Mouse (Mus musculus): ENCODE measurements around the gene Ier5l. TPM values are rescaled to one million over a fixed set of nuclear protein-coding genes. Genes with fewer than 3 reads are reported as not detected.

Gene Ier5l
- polyA plus RNA-seq, 1 experiment from 2014 or later = 2.9 TPM

- WGBS = 81% methylated on average over 4 of the region's 4 CpGs
- H3K27ac ChIP-seq = no peak overlapping the region
- H3K4me2 ChIP-seq = no peak overlapping the region
- H3K36me3 ChIP-seq = no peaks in the 10 kb centered on the region
- no peak for ATAC-seq (ENCODE audit: low FRiP score)
- no peak overlapping the region for H3K9ac ChIP-seq
- no peaks in the 10 kb centered on the region for H3K9me3 ChIP-seq
- H3K4me1 ChIP-seq (replicated peaks) = peaks cover 64% of the 10 kb centered on the region
- peaks cover 2% of the 10 kb centered on the region; the same call in 1 of the 2 replicates for H3K27me3 ChIP-seq
- no peak overlapping the region for H3K4me3 ChIP-seq
These were observed 7.2 kb downstream of the Ier5l start for GRCm38 (mm10) chr2:30466787-30467186.

GRCm38 (mm10) chr2:30464411-30464810, 9.6 kb downstream of the Ier5l start:
- Histone ChIP-seq H3K9ac (peak overlapping the region; percentile 43; the same call in 1 of the 2 replicates), H3K4me3 (peak overlapping the region; percentile 22), H3K27ac (0 out of 2 replicates have a peak overlapping the region, but pooled peaks have one; percentile 48), H3K36me3 (no peaks in the 10 kb centered on the region), H3K9me3 (no peaks in the 10 kb centered on the region), H3K4me1 (replicated peaks) (peaks cover 45% of the 10 kb centered on the region), H3K4me2 (peak overlapping the region; percentile 47), H3K27me3 (peaks cover 2% of the 10 kb centered on the region; the same call in 1 of the 2 replicates)
- 80% methylated on average over 5 of the region's 5 CpGs for WGBS
- no peak for ATAC-seq (ENCODE audit: low FRiP score)

GRCm38 (mm10) chr2:30463904-30464330, 10.1 kb downstream of the Ier5l start:
- Histone ChIP-seq H3K27me3 (peaks cover 2% of the 10 kb centered on the region; the same call in 1 of the 2 replicates), H3K36me3 (no peaks in the 10 kb centered on the region), H3K4me2 (peak overlapping the region; percentile 47), H3K4me3 (peak overlapping the region; percentile 22), H3K9me3 (no peaks in the 10 kb centered on the region), H3K27ac (peak overlapping the region; percentile 48), H3K4me1 (replicated peaks) (peaks cover 40% of the 10 kb centered on the region), H3K9ac (peak overlapping the region; percentile 43; the same call in 1 of the 2 replicates)
- WGBS = 4% methylated on average over 9 of the region's 9 CpGs
- ATAC-seq (ENCODE audit: low FRiP score) = peak; percentile 77

- Histone ChIP-seq H3K9ac (peak overlapping the region; percentile 43; the same call in 1 of the 2 replicates), H3K4me3 (peak overlapping the region; percentile 22; the same call in 1 of the 2 replicates), H3K27ac (peak overlapping the region; percentile 48; the same call in 1 of the 2 replicates), H3K27me3 (peaks cover 2% of the 10 kb centered on the region; the same call in 1 of the 2 replicates), H3K36me3 (no peaks in the 10 kb centered on the region), H3K4me1 (replicated peaks) (peaks cover 35% of the 10 kb centered on the region), H3K9me3 (no peaks in the 10 kb centered on the region), H3K4me2 (peak overlapping the region; percentile 47)
- WGBS = 31% methylated on average over 5 of the region's 5 CpGs
- no peak for ATAC-seq (ENCODE audit: low FRiP score)
These were observed 10.7 kb downstream of the Ier5l start for GRCm38 (mm10) chr2:30463341-30463761.

- 87% methylated on average over 6 of the region's 6 CpGs for WGBS
These were observed 14.8 kb downstream of the Ier5l start for GRCm38 (mm10) chr2:30459241-30459640.

GRCm38 (mm10) chr2:30458349-30458748, 15.7 kb downstream of the Ier5l start:
- Histone ChIP-seq H3K4me1 (replicated peaks) (peaks cover 14% of the 10 kb centered on the region), H3K9me3 (no peaks in the 10 kb centered on the region), H3K27me3 (no peaks in the 10 kb centered on the region), H3K4me3 (no peak overlapping the region), H3K27ac (no peak overlapping the region), H3K36me3 (no peaks in the 10 kb centered on the region; the same call in 1 of the 2 replicates), H3K9ac (no peak overlapping the region), H3K4me2 (no peak overlapping the region)
- no peak for ATAC-seq (ENCODE audit: low FRiP score)
- 89% methylated on average over 6 of the region's 6 CpGs for WGBS

More at GRCm38 (mm10) chr2:30459241-30459640, 14.8 kb downstream of the Ier5l start:
- H3K27ac ChIP-seq = no peak overlapping the region
- no peaks in the 10 kb centered on the region for H3K9me3 ChIP-seq
- H3K4me2 ChIP-seq = no peak overlapping the region
- H3K27me3 ChIP-seq = no peaks in the 10 kb centered on the region
- no peak overlapping the region for H3K4me3 ChIP-seq
- ATAC-seq (ENCODE audit: low FRiP score) = no peak
- peaks cover 23% of the 10 kb centered on the region for H3K4me1 ChIP-seq (replicated peaks)
- no peaks in the 10 kb centered on the region; the same call in 1 of the 2 replicates for H3K36me3 ChIP-seq
- H3K9ac ChIP-seq = no peak overlapping the region

GRCm38 (mm10) chr2:30456104-30456980, 17.7 kb downstream of the Ier5l start:
- Histone ChIP-seq H3K4me3 (no peak overlapping the region), H3K4me2 (no peak overlapping the region), H3K9ac (peak overlapping the region; percentile 26; the same call in 1 of the 2 replicates), H3K27ac (peak overlapping the region; percentile 77), H3K4me1 (replicated peaks) (peaks cover 11% of the 10 kb centered on the region), H3K27me3 (no peaks in the 10 kb centered on the region), H3K36me3 (no peaks in the 10 kb centered on the region; the same call in 1 of the 2 replicates), H3K9me3 (no peaks in the 10 kb centered on the region)
- ATAC-seq (ENCODE audit: low FRiP score) = no peak
- WGBS = 73% methylated on average over 13 of the region's 13 CpGs

- ATAC-seq (ENCODE audit: low FRiP score) = no peak
- Histone ChIP-seq H3K4me2 (no peak overlapping the region), H3K36me3 (peaks cover 11% of the 10 kb centered on the region), H3K27ac (no peak overlapping the region), H3K27me3 (no peaks in the 10 kb centered on the region), H3K9me3 (no peaks in the 10 kb centered on the region; the same call in 1 of the 2 replicates), H3K9ac (no peak overlapping the region), H3K4me1 (replicated peaks) (peaks cover 11% of the 10 kb centered on the region), H3K4me3 (no peak overlapping the region)
- 87% methylated on average over 5 of the region's 5 CpGs for WGBS
These were observed 19.4 kb downstream of the Ier5l start for GRCm38 (mm10) chr2:30454587-30454986.

- H3K36me3 ChIP-seq = peaks cover 18% of the 10 kb centered on the region
- H3K4me2 ChIP-seq = no peak overlapping the region
- H3K9ac ChIP-seq = peak overlapping the region; percentile 13; the same call in 1 of the 2 replicates
- 93% methylated on average over 3 of the region's 3 CpGs for WGBS
- no peaks in the 10 kb centered on the region; the same call in 1 of the 2 replicates for H3K9me3 ChIP-seq
- H3K27ac ChIP-seq = no peak overlapping the region; the same call in 1 of the 2 replicates
- no peak overlapping the region for H3K4me3 ChIP-seq
- H3K27me3 ChIP-seq = no peaks in the 10 kb centered on the region
- ATAC-seq (ENCODE audit: low FRiP score) = no peak
- peaks cover 11% of the 10 kb centered on the region for H3K4me1 ChIP-seq (replicated peaks)
These were observed 20.4 kb downstream of the Ier5l start for GRCm38 (mm10) chr2:30453570-30453969.

GRCm38 (mm10) chr2:30451525-30451924, 22.5 kb downstream of the Ier5l start:
- H3K9ac ChIP-seq = no peak overlapping the region
- no peak for ATAC-seq (ENCODE audit: low FRiP score)
- H3K4me2 ChIP-seq = no peak overlapping the region
- H3K36me3 ChIP-seq = peaks cover 34% of the 10 kb centered on the region
- no peaks in the 10 kb centered on the region for H3K27me3 ChIP-seq
- WGBS = 93% methylated on average over 3 of the region's 3 CpGs
- H3K4me3 ChIP-seq = no peak overlapping the region
- no peaks in the 10 kb centered on the region; the same call in 1 of the 2 replicates for H3K9me3 ChIP-seq
- peaks cover 6% of the 10 kb centered on the region for H3K4me1 ChIP-seq (replicated peaks)
- no peak overlapping the region for H3K27ac ChIP-seq

GRCm38 (mm10) chr2:30450530-30450929, 23.5 kb downstream of the Ier5l start:
- Histone ChIP-seq H3K9me3 (no peaks in the 10 kb centered on the region; the same call in 1 of the 2 replicates), H3K27ac (no peak overlapping the region), H3K9ac (no peak overlapping the region), H3K4me1 (replicated peaks) (peaks cover 3% of the 10 kb centered on the region), H3K4me3 (no peak overlapping the region), H3K36me3 (peaks cover 44% of the 10 kb centered on the region), H3K27me3 (no peaks in the 10 kb centered on the region), H3K4me2 (no peak overlapping the region)
- no peak for ATAC-seq (ENCODE audit: low FRiP score)
- 75% methylated on average over 1 of the region's 1 CpGs for WGBS

GRCm38 (mm10) chr2:30448371-30448770, 25.6 kb downstream of the Ier5l start:
- Histone ChIP-seq H3K4me3 (no peak overlapping the region), H3K4me1 (replicated peaks) (peaks cover 24% of the 10 kb centered on the region), H3K9me3 (no peaks in the 10 kb centered on the region; the same call in 1 of the 2 replicates), H3K27ac (no peak overlapping the region), H3K27me3 (no peaks in the 10 kb centered on the region), H3K9ac (no peak overlapping the region), H3K4me2 (no peak overlapping the region), H3K36me3 (peaks cover 60% of the 10 kb centered on the region)
- WGBS = 92% methylated on average over 7 of the region's 7 CpGs
- no peak for ATAC-seq (ENCODE audit: low FRiP score)
